Mouse (Mus musculus) heart, postnatal 0 days (tissue): ENCODE data around the gene Gpatch8. TPM values are rescaled to one million over a fixed set of nuclear protein-coding genes. Genes with fewer than 3 reads are reported as not detected.
A peak's percentile ranks its signal among the peaks of the same experiment; 100 is the strongest.

Experiments
- ATAC-seq: fragments of 200-750 bp; cut with Nextera tagmentation; 2 replicates; pipeline ENCODE4 v1.8.0; 2017; ENCODE audit warnings: low read depth, moderate number of reproducible peaks, moderate library complexity; ENCODE audit not compliant: insufficient read depth
- DNase-seq: peaks from one replicate; pipeline ENCODE4 v3.0.0-alpha.2; 2016; ENCODE audit warnings: low spot score
- H3K27ac ChIP-seq: fragments of 300-500 bp; sonication (generic); 2 replicates; pipeline ENCODE4 v1.5.1; 2014; ENCODE audit warnings: low read depth, mild to moderate bottlenecking
- H3K27me3 ChIP-seq: fragments of 300-500 bp; sonication (generic); 2 replicates; pipeline ENCODE4 v1.6.1; 2014; ENCODE audit warnings: low read length, mixed read lengths; ENCODE audit not compliant: control insufficient read depth, insufficient read depth
- H3K36me3 ChIP-seq: fragments of 300-500 bp; sonication (generic); replicated peaks from 2 replicates; pipeline ENCODE4 v1.6.1; 2014; ENCODE audit warnings: low read length, mixed read lengths; ENCODE audit not compliant: control insufficient read depth, insufficient read depth
- H3K4me1 ChIP-seq: fragments of 300-500 bp; sonication (generic); 2 replicates; pipeline ENCODE4 v1.6.1; 2014; ENCODE audit warnings: antibody characterized with exemption; ENCODE audit not compliant: control insufficient read depth, insufficient read depth
- H3K4me2 ChIP-seq: fragments of 300-500 bp; sonication (generic); 2 replicates; pipeline ENCODE4 v1.6.1; 2014; ENCODE audit warnings: low read depth, mild to moderate bottlenecking, low read length, moderate library complexity
- H3K4me3 ChIP-seq: fragments of 300-500 bp; sonication (generic); 2 replicates; pipeline ENCODE4 v1.5.1; 2014; ENCODE audit warnings: low read depth, low read length
- H3K9ac ChIP-seq: fragments of 300-500 bp; sonication (generic); replicated peaks from 2 replicates; pipeline ENCODE4 v1.6.1; 2014; ENCODE audit warnings: low read depth, low read length, mixed read lengths
- H3K9me3 ChIP-seq: fragments of 300-500 bp; sonication (generic); replicated peaks from 2 replicates; pipeline ENCODE4 v1.6.1; 2016; ENCODE audit warnings: low read length; ENCODE audit not compliant: control insufficient read depth
- CTCF ChIP-seq: IDR thresholded peaks from 2 replicates; pipeline ENCODE4 v1.5.1; 2016; ENCODE audit warnings: antibody characterized with exemption, control low read depth, low read depth
- EP300 ChIP-seq: IDR thresholded peaks from 2 replicates; pipeline ENCODE4 v1.6.1; 2016; ENCODE audit warnings: antibody characterized with exemption, low read depth
- WGBS: fragments of 180-500 bp; shearing (Covaris S2); extraction: QIAGEN DNeasy Blood & Tissue Kit; methylation state at CpG from one replicate; pipeline ENCODE4 v1.1.7; 2014; 5-methylcytosine and 5-hydroxymethylcytosine counted together
- polyA plus RNA-seq: library from polyadenylated mRNA; unstranded; fragments of >200 nt; fragmentation: Nextera tagmentation; extraction: Ambion mirVana; gene quantifications from 2 replicates; pipeline ENCODE4 v1.2.1, GENCODE M21; 2015
- total RNA-seq: library from RNA; depleted of rRNA; stranded (reverse); fragments of >200 nt; gene quantifications from 2 replicates; pipeline ENCODE4 v1.2.3, GENCODE M21; 2014; ENCODE audit warnings: low replicate concordance

Gpatch8 gene
- total and polyA plus RNA-seq, 2 experiments from 2014 or later: 25.8 to 40.8 TPM

DNA sequence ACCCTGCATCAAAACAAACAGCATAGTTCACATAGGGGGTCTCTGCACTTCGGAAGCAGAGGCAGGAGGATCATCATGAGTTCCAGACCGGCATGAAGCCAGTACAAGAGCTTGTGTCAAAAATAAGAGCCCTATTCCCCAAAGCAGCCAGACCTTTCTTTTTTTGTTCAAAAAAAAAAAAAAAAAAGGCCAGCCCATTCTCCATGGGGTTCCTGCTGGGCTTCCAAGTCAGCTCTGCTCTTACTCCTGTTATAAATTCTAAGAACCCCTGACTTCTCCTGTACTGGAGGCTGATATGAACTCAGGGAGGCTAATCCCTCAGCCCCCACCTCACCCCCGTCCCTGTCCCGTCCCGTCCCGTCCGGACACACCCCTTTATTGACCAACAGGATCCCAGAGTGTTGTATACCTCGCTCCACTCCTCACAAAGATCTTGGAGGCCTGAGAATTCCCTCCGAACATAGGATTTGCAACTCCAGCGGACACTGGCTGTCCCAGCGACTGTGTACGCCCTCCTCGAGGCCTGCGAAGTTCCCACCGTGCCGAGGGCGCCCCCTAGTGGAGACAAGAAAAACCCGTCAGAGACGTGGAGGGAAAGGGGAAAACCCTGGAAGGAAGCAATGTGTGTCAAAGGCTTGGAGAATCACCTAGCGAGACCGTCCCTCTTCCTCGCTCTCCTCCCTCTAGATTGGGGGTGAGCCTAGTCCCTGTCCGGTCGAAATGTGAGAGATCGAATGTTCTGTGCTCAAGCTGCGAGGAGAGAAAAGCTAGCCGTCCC is 22.3 kb upstream of the Gpatch8 start:
- peak; percentile 96 for TF ChIP-seq CTCF
- TF ChIP-seq EP300: no peak
- peak; percentile 59 for ATAC-seq
- WGBS: 8% methylated on average over 27 of the region's 27 CpGs

GRCm38 (mm10) chr11:102576050-102576754 is 20.0 kb upstream of the Gpatch8 start:
- Histone ChIP-seq H3K27me3 (no peaks in the 10 kb centered on the region), H3K4me2 (no peak overlapping the region), H3K9me3 (no peaks in the 10 kb centered on the region), H3K27ac (no peak overlapping the region), H3K9ac (no peak overlapping the region), H3K4me1 (peaks cover 5% of the 10 kb centered on the region; the same call in 1 of the 2 replicates), H3K4me3 (no peak overlapping the region), H3K36me3 (no peaks in the 10 kb centered on the region)
- ATAC-seq (no peak), DNase-seq (no peak)
- WGBS: 33% methylated on average over 13 of the region's 13 CpGs
- TF ChIP-seq CTCF (no peak), EP300 (no peak)

More for the DNA sequence above, 22.3 kb upstream of the Gpatch8 start:
- H3K9ac ChIP-seq: peak overlapping the region; percentile 42; the same call in 1 of the 2 replicates
- H3K27ac ChIP-seq: peak overlapping the region; percentile 64
- DNase-seq: peak; percentile 84
- H3K9me3 ChIP-seq: no peaks in the 10 kb centered on the region
- H3K4me2 ChIP-seq: peak overlapping the region; percentile 56
- peak overlapping the region; percentile 41 for H3K4me3 ChIP-seq
- H3K4me1 ChIP-seq: peaks cover 19% of the 10 kb centered on the region
- H3K27me3 ChIP-seq: no peaks in the 10 kb centered on the region
- H3K36me3 ChIP-seq: no peaks in the 10 kb centered on the region

DNA sequence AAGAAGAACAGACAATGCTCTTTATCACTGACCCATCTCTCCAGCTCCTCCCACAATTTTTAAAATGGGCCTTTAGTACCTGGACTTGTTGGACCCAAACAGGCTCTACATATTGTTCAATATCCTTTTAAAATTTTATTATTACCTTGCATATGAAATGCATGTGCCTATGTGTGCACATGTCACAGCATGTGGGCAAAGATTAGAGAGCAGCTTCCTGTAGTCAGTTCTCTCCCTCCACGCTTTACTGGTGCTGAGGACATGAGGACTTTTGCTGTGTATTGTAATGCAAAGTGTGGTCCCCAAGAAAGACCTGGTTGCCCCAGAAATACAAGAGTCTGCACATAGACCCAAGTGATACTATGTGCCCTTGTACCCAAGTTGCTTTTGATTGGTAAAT is 18.8 kb upstream of the Gpatch8 start:
- DNase-seq (no peak), ATAC-seq (no peak)
- Histone ChIP-seq H3K9ac (no peak overlapping the region), H3K4me1 (peaks cover 3% of the 10 kb centered on the region; the same call in 1 of the 2 replicates), H3K4me2 (no peak overlapping the region), H3K9me3 (no peaks in the 10 kb centered on the region), H3K27ac (no peak overlapping the region), H3K4me3 (no peak overlapping the region), H3K27me3 (no peaks in the 10 kb centered on the region), H3K36me3 (no peaks in the 10 kb centered on the region)
- 81% methylated on average over 1 of the region's 1 CpGs for WGBS
- TF ChIP-seq CTCF (no peak), EP300 (no peak)

GRCm38 (mm10) chr11:102572866-102573663 is 16.9 kb upstream of the Gpatch8 start:
- no peaks in the 10 kb centered on the region for H3K9me3 ChIP-seq
- peak; percentile 72 for ATAC-seq
- TF ChIP-seq EP300 (no peak), CTCF (peak; percentile 93)
- H3K27ac ChIP-seq: no peak overlapping the region
- peak overlapping the region; percentile 90 for H3K4me2 ChIP-seq
- H3K4me3 ChIP-seq: peak overlapping the region; percentile 58
- 15% methylated on average over 18 of the region's 18 CpGs for WGBS
- no peaks in the 10 kb centered on the region for H3K36me3 ChIP-seq
- H3K27me3 ChIP-seq: no peaks in the 10 kb centered on the region
- peak overlapping the region; percentile 62 for H3K9ac ChIP-seq
- H3K4me1 ChIP-seq: no peaks in the 10 kb centered on the region
- peak; percentile 83 for DNase-seq

DNA sequence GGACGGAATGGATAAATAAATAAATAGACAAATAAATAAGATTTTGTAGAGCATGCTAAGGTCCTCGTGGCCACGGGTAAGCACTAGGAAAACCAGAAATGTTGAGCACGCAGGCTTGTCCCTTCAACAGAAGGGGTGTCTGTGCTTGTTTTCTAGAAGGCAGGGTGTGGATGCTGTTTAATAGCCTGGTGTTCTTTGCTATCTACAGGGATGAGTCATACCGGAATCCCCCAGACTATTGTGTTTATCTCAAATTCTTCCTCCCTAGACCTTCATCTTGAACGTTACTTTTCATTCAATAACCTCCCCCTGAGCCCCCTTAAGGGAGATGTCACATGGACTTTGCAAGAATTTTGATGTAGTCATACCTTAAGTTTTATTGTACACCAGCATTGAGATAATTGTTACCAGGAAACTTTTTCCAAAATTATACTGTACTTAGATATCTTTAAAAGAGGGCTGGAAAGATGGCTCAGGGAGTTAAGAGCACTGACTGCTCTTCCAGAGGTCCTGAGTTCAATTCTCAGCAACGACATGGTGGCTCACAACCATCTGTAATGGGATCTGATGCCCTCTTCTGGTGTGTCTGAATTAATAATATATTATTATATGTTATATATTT is 12.7 kb upstream of the Gpatch8 start:
- Histone ChIP-seq H3K27me3 (no peaks in the 10 kb centered on the region), H3K4me2 (no peak overlapping the region), H3K9ac (no peak overlapping the region), H3K4me3 (no peak overlapping the region), H3K27ac (no peak overlapping the region), H3K36me3 (no peaks in the 10 kb centered on the region), H3K9me3 (no peaks in the 10 kb centered on the region), H3K4me1 (no peaks in the 10 kb centered on the region)
- TF ChIP-seq CTCF: no peak
- TF ChIP-seq EP300: no peak
- WGBS: 50% methylated on average over 7 of the region's 7 CpGs
- ATAC-seq: no peak
- DNase-seq: no peak
